Mouse (Mus musculus) heart, adult 9 months (tissue): Measurements from ENCODE around the gene Itpkb.

Experiments
- DNase-seq, 2 experiments: peaks; one replicate each; pipeline ENCODE4 v3.0.0; 2022; ENCODE audit warnings: low spot score in 2 of 2

The Itpkb gene

GRCm38 (mm10) chr1:180462983-180463475 lies 132.7 kb downstream of the Itpkb start:
- no peak for DNase-seq

- DNase-seq, result no peak
Observed at GRCm38 (mm10) chr1:180464357-180464756, 134.1 kb downstream of the Itpkb start.

- DNase-seq, result no peak
Observed at GRCm38 (mm10) chr1:180465620-180466019, 135.3 kb downstream of the Itpkb start.

- no peak for DNase-seq
Observed at GRCm38 (mm10) chr1:180468004-180468403, 137.7 kb downstream of the Itpkb start.

- peak; percentile 44 to 76 for DNase-seq
Observed at GRCm38 (mm10) chr1:180473566-180473965, 143.3 kb downstream of the Itpkb start.
